Mouse (Mus musculus): Measurements from ENCODE around the gene Tent5c. TPM values are rescaled to one million over a fixed set of nuclear protein-coding genes. Genes with fewer than 3 reads are reported as not detected.

Gene Tent5c
- total RNA-seq, 2 experiments from 2014 or later: 22.3 to 28.9 TPM

- no peak for DNase-seq (ENCODE audit: low spot score in 2 of 2)
These were observed 86.5 kb downstream of the Tent5c start for GRCm38 (mm10) chr3:100402656-100403055.

Other genes starting within 250 kb of the Tent5c start
- gene Man1a2, start 196.2 kb upstream of the Tent5c start, total RNA-seq (2021): 100 to 1,000 TPM; 111 to 125 TPM